9 mouse cellular contexts compared by ENCODE assay signal in genomic region chr7:127613501-127613900, GRCm38 (mm10). TPM values are rescaled to one million over a fixed set of nuclear protein-coding genes. Genes with fewer than 3 reads are reported as not detected.
A peak's percentile ranks its signal among the peaks of the same experiment; 100 is the strongest.
DNase-seq lines count a peak whose midpoint lies in the region; ATAC-seq lines count a peak whose summit lies in the region.
"Had no signal": no experiment of that assay in that cellular context is flagged by ENCODE, and none has a peak within 500 bp of the region (broad histone marks: within the 10 kb centered on the region; RNA-seq: fewer than 3 reads in every experiment).

No protein-coding gene starts in this region.

- no peak for ATAC-seq in heart, embryonic 16.5 days (replicated peaks; ENCODE audit: extremely low read depth, insufficient read depth, low FRiP score)
- ATAC-seq in neural tube, embryonic 14.5 days (ENCODE audit: low read depth) = no peak

- peaks cover 17% of the 10 kb centered on the region for H3K4me1 ChIP-seq in heart, embryonic 16.5 days (ENCODE audit: control insufficient read depth, insufficient read depth, low read length)
- peaks cover 14% of the 10 kb centered on the region; the same call in 1 of the 2 replicates for H3K4me1 ChIP-seq in neural tube, embryonic 14.5 days (ENCODE audit: control insufficient read depth, insufficient read depth, low read length)

- H3K36me3 ChIP-seq in heart, embryonic 16.5 days (ENCODE audit: control insufficient read depth, insufficient read depth) = peaks cover 44% of the 10 kb centered on the region
- peaks cover 40% of the 10 kb centered on the region for H3K36me3 ChIP-seq in neural tube, embryonic 14.5 days (ENCODE audit: control insufficient read depth, insufficient read depth, low read length)

- WGBS in heart, embryonic 16.5 days = 63% methylated on average over 8 of the region's 8 CpGs
- 93% methylated on average over 8 of the region's 8 CpGs for WGBS in neural tube, embryonic 14.5 days

- peak overlapping the region; percentile 100 for H3K4me3 ChIP-seq in heart, embryonic 16.5 days (ENCODE audit: low read length)
- H3K4me3 ChIP-seq in neural tube, embryonic 14.5 days (ENCODE audit: low read depth, low read length) = peak overlapping the region; percentile 90

- peaks cover 5% of the 10 kb centered on the region for H3K9me3 ChIP-seq in heart, embryonic 16.5 days (replicated peaks; ENCODE audit: control insufficient read depth, low read length)
- H3K9me3 ChIP-seq in neural tube, embryonic 14.5 days (ENCODE audit: control insufficient read depth, low read length) = no peaks in the 10 kb centered on the region

- H3K27me3 ChIP-seq in heart, embryonic 16.5 days (ENCODE audit: control insufficient read depth, insufficient read depth, low read length) = no peaks in the 10 kb centered on the region
- no peaks in the 10 kb centered on the region; the same call in 1 of the 2 replicates for H3K27me3 ChIP-seq in neural tube, embryonic 14.5 days (ENCODE audit: control insufficient read depth, insufficient read depth, low read length)

- peak overlapping the region; percentile 100; the same call in 1 of the 2 replicates for H3K9ac ChIP-seq in heart, embryonic 16.5 days (ENCODE audit: low read length)
- H3K9ac ChIP-seq in neural tube, embryonic 14.5 days (replicated peaks; ENCODE audit: low read depth, low read length) = no peak overlapping the region

- peak overlapping the region; percentile 79 for H3K4me2 ChIP-seq in heart, embryonic 16.5 days (ENCODE audit: low read depth, low read length)
- H3K4me2 ChIP-seq in neural tube, embryonic 14.5 days (ENCODE audit: low read depth, low read length) = peak overlapping the region; percentile 83; the same call in 1 of the 2 replicates

- peak overlapping the region; percentile 96 for H3K27ac ChIP-seq in heart, embryonic 16.5 days (ENCODE audit: low read length)
- H3K27ac ChIP-seq in neural tube, embryonic 14.5 days (ENCODE audit: low read depth, low read length) = no peak overlapping the region

- peak; percentile 51 for DNase-seq in kidney, adult 18-20 months
- no peak for DNase-seq in kidney, postnatal 4 days
- peak; percentile 40 to 65 for DNase-seq in kidney, postnatal 25 days
- no peak for DNase-seq in frontal cortex, postnatal 36 days (ENCODE audit: low spot score in 2 of 2)
- DNase-seq in retina, embryonic 14.5 days (ENCODE audit: low spot score) = no peak
- DNase-seq in gastrocnemius, postnatal 4 days (ENCODE audit: low spot score in 2 of 2) = no peak
- DNase-seq: left cerebral cortex, postnatal 4 days had no signal

RNA-seq across cellular contexts. Expression of gene Zfp629, which starts 2.1 kb away (rescaled TPM):
- 9.6 and 11.2 TPM in 2 replicates for polyA plus RNA-seq in heart, embryonic 16.5 days (2015; fragmentation: Nextera tagmentation; extraction: Ambion mirVana)
- 20.4 and 25.3 TPM in 2 replicates for polyA plus RNA-seq in neural tube, embryonic 14.5 days (2014; fragmentation: Nextera tagmentation; extraction: Ambion mirVana)
- 10 to 100 TPM; 13.1 to 13.5 TPM for total RNA-seq in gastrocnemius, postnatal 4 days (2021)

RNA-seq across cellular contexts. Expression of gene Rnf40, which starts 24.9 kb away (rescaled TPM):
- polyA plus RNA-seq in heart, embryonic 16.5 days (2015; fragmentation: Nextera tagmentation; extraction: Ambion mirVana) = 31.1 and 33.9 TPM in 2 replicates
- 31.2 and 39.6 TPM in 2 replicates for polyA plus RNA-seq in neural tube, embryonic 14.5 days (2014; fragmentation: Nextera tagmentation; extraction: Ambion mirVana)
- 10 to 100 TPM; 48.4 to 50.5 TPM for total RNA-seq in gastrocnemius, postnatal 4 days (2021)

RNA-seq across cellular contexts. Expression of gene Ccdc189, which starts 25.1 kb away (rescaled TPM):
- polyA plus RNA-seq in heart, embryonic 16.5 days (2015; fragmentation: Nextera tagmentation; extraction: Ambion mirVana) = 14.0 and 15.8 TPM in 2 replicates
- 7.8 and 10.6 TPM in 2 replicates for polyA plus RNA-seq in neural tube, embryonic 14.5 days (2014; fragmentation: Nextera tagmentation; extraction: Ambion mirVana)
- total RNA-seq in gastrocnemius, postnatal 4 days (2021) = 1 to 10 TPM; 5.0 to 5.1 TPM

RNA-seq across cellular contexts. Expression of gene Phkg2, which starts 40.4 kb away (rescaled TPM):
- polyA plus RNA-seq in heart, embryonic 16.5 days (2015; fragmentation: Nextera tagmentation; extraction: Ambion mirVana) = 33.2 and 36.6 TPM in 2 replicates
- polyA plus RNA-seq in neural tube, embryonic 14.5 days (2014; fragmentation: Nextera tagmentation; extraction: Ambion mirVana) = 62.1 and 69.6 TPM in 2 replicates
- 10 to 100 TPM; 21.6 to 25.5 TPM for total RNA-seq in gastrocnemius, postnatal 4 days (2021)

RNA-seq across cellular contexts. Expression of gene Tmem265, which starts 52.3 kb away (rescaled TPM):
- polyA plus RNA-seq in heart, embryonic 16.5 days (2015; fragmentation: Nextera tagmentation; extraction: Ambion mirVana) = 3.8 and 3.9 TPM in 2 replicates
- 7.2 TPM in 2 replicates for polyA plus RNA-seq in neural tube, embryonic 14.5 days (2014; fragmentation: Nextera tagmentation; extraction: Ambion mirVana)
- total RNA-seq in gastrocnemius, postnatal 4 days (2021) = 1 to 10 TPM in 1 of 2 experiments, not detected in 1; 3.1 TPM

Comparison
In these comparisons a context has a peak if more than half of its experiments do, and no peak if none do; other contexts are left out.
1. DNase-seq: peak in kidney, adult 18-20 months (single experiment) and kidney, postnatal 25 days (2 of 2); none in kidney, postnatal 4 days (0 of 2), frontal cortex, postnatal 36 days (0 of 2), retina, embryonic 14.5 days (single experiment) and gastrocnemius, postnatal 4 days (0 of 2).